Mouse (Mus musculus): ENCODE data around the gene BC049715.

BC049715 gene

DNA sequence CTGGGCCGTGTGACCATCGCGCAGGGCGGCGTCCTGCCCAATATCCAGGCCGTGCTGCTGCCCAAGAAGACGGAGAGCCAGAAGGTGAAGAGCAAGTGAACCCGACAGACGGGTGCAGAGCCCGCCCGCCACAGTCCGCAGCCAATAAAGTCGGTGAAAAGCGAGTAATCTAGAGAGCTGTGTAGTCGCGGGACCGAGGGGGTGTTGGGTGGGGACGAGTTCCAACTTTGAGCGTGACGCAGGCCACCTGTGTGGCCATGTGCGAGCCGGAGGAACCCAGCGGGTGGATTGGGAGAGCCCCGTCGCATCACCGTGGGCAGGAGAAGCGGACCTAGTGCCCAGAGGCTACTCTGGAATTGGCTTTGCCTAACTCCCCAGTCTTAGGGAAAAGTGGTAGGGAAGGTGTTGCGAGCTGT, 18.8 kb upstream of the BC049715 start:
- peak in 1 of 2 experiments; percentile 40 for DNase-seq

DNA sequence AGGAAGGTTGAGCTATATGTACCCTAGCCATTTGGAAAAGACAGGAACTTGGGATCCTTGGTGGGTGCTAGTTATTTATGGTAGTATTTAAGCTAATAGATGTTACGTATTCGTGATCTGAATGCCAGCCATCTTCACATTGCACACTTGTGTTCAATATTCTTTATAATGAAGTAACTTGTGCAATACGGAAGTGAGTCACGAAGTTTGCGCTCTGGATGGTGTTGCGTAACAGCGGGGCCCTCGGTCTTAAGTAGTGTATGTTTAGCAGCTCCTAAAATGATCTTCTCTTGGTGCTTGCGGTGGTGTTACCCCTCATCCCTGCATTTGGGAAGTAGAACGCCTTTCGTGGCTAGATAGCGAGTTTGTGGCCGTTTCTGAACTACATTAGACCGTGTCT, 18.3 kb upstream of the BC049715 start:
- no peak for DNase-seq

DNA sequence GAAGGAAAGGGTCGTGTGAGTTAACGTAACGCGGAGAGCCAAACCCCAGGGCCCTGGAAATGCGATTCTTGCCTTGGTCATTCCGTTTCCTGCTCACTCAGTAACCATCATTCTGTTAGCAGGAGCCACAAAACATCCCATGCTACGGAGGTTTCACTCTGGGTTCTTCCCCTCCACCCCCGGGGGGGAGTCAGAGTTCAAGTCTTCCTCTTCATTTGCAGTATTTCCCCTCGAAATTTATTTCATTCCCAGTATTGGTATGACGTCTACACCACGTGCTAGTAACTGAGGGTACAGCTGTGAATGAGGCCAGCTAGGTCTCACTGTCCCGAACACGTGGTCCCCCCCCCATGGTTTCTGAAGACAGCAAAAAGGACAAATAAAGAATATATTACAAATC, 17.8 kb upstream of the BC049715 start:
- DNase-seq, result no peak

DNA sequence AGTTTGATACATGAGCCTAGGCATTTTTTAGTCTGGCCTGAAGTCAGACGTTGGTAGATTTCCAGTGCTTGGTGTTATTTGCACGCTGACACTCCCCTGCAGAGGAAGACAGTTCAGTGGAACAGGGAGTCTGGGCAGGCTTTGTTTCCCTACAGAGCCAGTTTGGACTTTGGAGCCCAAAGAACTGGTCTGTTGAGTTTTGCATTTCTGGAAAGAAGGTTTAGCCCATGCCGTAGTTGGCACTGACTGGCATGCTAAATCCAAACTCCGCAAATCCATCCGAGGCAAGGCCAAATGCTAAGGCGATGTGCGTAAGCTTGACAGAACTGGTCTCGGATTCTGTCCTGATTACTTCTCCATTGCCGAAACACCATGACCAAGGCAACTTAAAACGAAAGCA, 16.2 kb upstream of the BC049715 start:
- no peak for DNase-seq

DNA sequence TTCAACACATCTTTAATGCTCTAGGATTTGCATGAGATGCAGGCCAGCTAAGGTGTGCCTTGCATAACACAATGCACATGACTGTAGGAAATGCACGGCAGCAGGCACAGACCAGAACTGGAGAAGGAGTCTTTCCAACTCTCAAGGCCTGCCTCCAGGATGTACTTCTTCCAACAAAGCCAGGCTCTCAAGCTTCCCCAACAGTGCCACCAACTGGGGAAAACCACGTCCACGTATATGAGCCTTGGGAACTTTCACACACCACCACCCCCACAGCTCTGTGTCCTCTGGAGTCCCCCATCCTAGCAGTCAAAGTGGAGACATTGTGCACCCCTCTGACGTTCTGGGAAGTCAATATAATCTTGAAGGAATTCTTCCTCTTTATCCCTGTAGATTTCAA, 14.3 kb upstream of the BC049715 start:
- DNase-seq, result no peak

DNA sequence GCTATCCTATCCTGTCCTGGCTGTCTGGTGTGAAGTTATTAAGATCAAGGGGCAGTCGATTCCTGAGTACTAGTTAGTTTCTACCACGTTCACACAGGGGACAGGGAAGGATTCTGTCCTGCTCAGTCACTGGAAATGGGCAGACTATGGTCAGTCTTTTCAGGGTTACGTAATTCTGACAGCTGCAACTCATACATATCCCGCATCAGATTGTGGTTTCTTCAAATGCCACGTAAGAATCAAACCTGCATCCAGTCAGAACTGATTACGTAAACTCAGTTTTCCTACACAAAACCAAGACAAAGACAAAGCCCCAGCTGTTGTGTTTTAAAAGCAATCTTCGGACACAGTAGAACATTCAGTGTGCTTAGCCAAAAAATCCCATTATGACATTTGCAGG, 12.0 kb upstream of the BC049715 start:
- DNase-seq, result no peak

DNA sequence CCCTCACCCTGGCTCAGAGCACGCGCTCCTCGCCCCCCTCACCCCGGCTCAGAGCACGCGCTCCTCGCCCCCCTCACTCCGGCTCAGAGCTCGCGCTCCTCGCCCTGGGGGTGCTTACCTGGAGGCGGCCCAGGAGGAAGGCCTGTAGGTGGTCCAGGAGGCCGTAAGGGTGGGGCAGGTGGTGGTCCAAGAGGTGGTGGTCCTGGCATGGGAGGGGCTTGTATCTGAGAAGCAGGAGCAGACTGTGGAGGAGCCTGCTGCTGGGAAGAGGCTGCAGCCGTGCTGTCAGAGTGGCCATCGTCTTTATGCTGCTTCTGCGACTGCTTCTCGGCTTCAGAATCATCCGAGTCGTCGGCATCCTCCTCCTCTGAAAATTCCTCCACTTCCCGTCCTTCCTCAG, 10.6 kb upstream of the BC049715 start:
- DNase-seq, result no peak

DNA sequence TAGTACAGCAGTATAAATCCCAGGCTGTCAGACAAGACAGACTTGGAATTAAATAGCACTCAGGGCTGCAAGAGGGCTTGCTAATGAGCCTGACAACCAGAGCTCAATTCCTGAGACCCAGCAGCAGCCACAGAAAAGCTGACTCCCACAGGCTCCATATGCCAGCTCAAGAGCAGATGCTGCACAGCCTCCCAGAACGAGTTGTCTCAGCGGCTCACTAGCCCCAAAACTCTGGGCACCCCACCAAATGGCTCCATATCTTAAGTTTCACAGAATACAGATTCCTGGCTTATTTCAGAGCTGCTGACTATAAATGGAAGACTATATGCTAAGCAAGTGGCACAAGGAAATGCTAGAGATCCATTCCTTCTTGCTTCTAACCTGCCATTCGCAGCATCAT, 9.9 kb upstream of the BC049715 start:
- no peak for DNase-seq

DNA sequence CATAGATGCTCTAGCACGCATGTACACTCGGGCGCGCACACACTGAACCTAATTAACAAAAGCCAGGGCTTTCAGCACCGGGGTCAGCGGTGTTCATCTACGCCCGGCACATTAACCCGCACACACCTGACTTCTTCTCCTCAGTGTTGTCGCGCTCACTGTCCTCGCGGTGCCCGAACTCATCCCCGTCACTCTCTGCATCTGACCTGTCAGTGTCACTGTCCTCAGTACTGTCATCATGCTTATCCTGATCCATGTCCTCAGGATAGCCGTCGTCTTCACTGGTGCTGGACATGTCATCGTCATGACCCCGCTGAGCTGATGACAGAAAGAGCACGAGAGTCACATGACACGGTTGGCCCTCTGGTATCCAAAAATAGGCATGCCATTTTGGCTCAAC, 7.0 kb upstream of the BC049715 start:
- DNase-seq, result no peak

DNA sequence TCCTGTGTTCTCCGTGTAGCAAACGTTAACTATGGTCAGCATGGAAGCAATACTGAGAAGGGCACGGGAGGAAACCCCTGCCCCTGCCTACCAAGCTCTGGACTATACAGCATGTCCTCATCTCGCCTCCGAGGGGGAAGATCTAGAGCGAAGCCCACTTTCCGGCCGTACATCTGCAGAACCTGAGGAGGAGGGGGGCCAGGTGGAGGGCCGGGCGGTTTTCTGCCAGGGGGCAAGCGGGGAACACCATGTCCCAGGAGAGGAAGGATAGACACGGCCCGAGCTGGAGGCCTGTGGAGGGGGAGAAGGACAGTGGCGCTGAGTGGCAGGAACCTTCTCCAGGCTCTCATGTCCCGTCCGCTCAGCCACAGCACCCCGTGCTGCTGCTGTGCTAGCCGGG, 6.3 kb upstream of the BC049715 start:
- DNase-seq, result no peak

DNA sequence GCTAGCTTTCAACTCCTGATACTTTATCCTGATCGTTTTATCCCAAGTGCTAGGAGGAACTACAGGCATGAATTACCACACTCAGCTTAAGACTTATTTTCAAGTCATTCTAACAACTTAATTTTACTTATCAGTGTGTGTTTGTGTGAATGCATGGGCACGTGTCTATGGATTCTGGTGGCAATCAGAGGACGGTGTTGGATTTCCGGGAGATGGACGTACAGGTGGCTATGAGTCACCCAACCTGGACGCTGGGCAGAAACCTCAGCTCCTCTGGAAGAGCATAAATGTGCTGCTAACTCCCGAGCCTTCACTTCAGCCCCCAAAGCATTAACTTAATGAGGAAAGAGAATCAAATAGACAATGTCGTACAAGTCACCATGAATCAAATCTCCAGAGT, 2.4 kb upstream of the BC049715 start:
- DNase-seq, result no peak

DNA sequence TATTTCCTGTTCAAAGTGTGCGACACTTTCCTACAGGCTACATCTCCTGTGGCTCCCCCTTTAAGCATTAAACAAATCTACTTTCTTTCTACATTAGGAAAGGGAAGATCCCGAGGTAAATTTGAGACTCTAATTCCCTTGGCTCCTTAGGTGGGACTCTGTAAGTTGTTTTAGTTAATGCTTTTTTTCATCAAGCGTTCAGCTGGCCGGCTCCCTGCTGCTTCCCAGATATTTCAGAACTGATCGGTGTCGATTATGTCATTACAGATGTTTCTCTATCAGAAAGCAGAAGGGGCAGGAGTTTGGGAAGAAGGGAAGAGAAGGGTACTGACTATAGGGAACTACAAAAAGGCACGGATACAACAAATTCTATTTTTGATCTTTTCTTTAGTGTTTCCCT, 310 bp upstream of the BC049715 start:
- no peak for DNase-seq

DNA sequence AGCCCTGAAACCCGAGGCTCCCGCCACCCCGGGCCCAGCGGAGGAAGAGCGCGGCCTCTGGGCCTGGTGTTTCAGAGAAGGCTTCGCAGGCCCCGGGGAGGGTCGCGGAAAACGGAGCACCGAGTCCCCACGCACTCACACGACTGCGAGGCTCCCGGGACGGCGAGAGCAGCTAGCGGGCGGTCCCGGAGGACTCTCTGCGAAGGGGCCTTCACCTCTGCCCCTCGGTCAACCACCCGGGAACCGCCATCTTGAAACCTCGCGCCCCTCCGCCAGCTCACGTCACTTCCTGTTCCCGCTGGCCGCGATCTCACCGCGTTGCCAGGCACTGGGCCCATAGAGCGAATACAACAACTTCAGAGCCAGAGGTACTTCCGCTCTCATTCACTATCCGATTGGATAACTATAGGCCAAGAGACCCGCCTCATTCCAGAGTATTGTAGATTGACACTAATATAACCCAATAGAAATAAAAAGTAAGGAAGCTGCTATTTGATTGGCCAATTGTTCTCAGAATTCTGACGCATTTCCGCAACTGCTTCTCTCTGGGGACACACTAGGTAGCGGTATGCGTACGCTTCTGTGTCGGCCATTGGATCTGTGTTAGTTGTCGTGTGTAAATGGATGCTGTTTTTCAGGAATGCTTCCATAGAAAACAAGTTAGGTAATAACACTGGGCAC, 595 bp downstream of the BC049715 start, which contains the start of gene Wbp11:
Gene Wbp11 (minus strand): TSS at position 353 of the 681 bp plus-strand sequence.
- DNase-seq, result peak; percentile 95 to 97

DNA sequence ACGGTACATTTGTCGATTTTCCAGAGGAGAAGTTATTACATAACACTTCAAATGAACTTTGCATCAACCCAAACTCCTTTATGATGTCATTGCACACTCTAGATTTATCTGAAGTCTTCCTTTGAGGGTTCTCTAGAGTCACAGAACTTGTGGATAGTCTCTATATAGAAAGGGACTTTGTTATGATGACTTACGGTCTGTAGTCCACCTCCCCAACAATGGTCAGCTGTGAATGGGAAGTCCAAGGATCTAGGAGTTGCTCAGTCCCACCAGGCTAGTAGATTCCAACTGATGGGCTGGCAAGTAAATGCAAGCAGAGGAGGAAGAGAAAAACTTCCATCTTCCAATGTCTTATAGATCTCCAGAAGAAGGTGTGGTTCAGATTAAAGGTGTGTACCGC, 1.3 kb downstream of the BC049715 start:
- DNase-seq, result peak in 1 of 2 experiments; percentile 16

DNA sequence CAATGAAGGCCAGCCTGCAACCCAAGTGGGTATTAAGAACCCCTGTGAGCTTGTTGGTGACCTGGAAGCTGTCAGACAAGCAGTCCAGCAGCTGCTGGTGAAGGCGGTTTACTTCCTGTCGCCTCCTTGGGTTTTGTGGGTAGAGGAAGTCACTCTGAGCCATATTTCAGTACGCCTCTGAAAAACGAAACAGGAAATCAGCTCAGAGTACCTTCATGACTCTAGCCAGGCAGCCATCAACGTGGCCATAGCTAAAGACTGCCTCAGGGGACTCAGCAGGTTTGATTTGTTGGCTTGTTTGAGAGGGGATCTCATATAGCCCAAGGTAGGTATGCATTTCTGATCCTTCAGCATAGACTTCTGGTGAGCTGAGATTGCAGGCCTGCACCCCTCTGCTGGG, 4.3 kb downstream of the BC049715 start:
- no peak for DNase-seq

DNA sequence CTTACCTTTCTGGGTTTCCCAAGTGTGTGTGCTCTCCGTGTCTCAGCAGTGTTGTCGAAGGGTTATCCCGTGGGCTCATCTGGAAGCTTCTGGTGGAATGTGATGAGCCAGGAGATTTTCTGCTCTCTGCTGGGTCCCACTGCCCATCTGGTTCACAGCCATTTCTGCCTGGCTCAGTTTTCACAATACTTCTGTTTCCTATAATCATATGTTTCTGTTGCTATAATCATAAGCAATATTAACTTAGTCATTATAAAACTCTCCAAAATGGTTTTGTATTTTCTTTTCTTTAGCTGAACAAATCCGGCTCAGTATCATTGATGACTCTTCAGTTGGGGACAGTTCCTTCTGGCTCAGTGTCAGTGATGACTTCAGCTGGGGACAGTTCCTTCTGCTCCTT, 7.9 kb downstream of the BC049715 start, which contains the start of gene Smco3:
Gene Smco3 (minus strand): TSS at position 101 of the 400 bp plus-strand sequence.
- no peak for DNase-seq

DNA sequence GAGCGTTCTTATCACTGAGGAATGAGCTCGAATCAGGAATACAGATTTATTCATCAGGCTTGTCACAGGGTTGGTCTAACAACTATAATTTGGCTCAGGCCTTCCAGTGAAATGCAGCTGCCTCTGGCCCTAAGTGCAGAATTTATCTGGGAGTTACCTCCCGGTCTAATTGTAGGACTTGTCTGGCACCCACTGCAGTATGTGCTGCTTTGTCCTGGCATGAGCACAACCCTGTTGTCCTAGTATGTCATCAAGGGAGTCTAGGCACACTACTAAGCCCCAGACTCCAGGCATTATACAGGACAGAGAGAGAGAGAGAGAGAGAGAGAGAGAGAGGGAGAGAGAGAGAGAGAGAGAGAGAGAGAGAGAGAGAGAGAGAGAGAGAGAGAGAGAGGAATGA, 9.9 kb downstream of the BC049715 start:
- no peak for DNase-seq

DNA sequence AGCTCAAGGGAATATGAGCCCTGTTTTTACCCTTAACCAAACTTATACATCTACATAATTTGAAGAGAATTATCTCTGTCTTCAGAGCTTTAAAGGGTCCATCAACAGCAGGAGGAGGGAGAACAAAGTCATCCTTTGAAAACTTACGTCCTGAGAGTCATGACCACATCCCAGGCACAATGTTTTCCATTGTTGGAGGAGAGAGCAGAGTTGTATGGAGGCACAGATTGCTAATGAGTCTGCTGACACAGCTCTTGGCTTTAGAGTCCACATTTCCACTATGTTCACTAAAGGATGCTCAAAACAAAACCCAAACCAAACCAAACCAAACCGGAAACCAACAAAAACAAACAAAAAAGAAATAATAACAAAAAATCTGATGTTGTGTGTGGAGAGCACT, 17.5 kb downstream of the BC049715 start:
- no peak for DNase-seq

DNA sequence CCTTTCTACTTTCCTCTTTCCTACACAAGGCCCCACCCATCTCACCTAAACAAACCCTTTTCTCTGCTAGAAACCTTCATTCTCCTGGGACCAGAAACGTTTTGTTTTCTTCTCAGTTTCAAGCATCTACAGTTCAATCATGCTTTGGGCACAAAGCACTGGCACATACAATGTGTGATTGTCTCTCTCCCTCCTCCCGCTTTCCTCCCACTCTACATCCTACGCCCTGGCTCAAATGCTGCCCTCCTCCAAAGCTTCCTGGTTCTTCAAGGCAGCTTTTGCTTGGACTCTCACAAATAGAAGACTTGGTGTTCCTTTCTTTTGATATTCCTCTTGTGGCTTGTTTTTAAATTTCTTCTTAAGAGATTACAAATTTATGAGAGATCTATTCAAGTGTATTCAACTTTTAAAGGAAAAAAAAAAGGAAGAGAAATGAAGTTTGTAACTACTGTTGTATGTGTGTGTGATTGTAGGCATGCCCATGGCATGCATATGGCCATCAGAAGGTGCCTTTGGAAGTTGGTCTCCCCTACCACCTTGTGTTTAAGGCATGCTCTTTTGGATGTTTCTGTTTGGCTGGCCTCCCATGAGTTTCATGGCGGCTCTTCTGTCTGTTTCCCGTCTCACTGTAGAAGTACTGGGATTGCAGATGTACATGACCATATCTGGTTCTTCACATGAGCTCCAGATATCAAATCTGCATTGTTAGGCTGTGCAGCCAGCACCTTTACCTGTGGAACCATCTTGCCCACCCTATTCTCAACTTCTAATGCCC, 18.5 kb downstream of the BC049715 start:
- no peak for DNase-seq

DNA sequence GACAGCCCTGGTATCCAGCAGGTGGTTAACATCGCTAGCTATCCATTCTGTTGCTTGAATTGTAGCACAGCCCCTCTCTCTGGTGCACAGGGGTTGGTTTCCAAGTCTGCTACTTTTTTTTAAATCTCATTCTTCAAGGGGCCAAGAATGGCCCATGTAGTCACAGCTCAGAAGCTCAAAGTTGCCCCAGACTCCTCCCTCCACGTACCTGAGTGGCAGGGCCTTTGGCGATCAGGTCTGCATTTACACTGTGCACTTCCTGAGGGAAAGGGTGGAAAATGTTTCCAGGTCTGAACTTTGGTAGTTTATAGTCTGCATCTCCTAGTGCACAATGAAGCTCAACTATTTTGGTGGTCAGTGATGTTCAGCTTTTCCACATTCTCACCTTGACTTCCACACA, 19.8 kb downstream of the BC049715 start:
- DNase-seq, result no peak

DNA sequence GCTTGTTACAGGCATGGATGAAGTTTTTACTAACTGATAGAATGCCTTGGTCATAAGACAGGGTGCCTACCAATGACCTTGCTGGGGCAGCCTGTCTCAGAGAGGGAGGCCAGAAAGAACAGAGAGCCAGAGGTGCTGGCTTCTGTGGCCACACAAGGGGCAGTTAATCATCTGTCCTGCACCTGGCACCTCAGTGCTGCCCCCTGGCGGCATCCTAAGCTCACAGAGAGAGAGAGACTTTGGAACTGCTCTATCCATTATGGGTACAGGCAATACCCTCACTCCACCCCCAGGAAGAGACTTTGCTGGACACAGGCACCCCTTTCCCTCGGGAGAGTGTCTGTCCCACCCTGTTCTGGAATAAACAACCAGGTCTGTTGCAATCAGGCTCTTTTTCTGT, 20.4 kb downstream of the BC049715 start:
- DNase-seq, result peak; percentile 22 to 37

DNA sequence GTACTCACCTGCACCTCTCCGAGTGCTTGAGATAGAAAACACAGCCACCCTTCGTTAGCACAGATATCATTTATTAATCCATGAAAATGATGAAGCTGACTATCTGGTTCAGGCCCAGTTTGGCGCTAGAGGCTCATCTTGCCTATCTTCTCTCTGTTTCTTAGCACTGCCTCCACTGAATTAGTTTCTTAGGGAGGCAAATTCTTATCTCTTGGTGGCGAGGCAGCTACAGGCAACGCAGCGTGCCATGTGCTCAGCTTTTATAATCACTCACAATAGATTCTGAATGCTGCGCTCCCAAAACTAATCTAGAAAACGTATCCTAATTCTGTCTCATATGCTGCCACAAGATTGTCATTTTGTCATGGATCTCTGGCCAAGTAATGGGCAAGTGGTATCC, 21.0 kb downstream of the BC049715 start:
- no peak for DNase-seq

DNA sequence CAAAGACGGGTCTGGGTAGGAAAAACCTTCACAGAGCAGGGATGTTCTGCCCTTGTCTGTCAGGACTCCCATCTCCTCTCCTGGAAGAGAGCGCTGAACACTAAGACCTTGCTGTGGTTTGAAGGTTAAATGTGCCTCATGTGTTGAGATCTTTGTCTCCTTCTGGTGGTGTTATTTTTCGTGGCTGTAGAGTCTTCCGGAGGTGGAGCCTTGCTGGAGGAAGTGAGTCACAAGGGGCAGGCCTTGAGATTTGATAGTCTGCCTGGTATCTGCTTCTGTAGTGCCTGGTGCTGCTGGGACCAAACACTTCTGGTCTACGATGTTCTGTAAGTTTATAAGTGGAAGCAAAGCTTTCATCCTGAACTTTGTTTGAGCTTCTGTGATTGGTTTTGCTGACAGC, 21.5 kb downstream of the BC049715 start:
- no peak for DNase-seq

DNA sequence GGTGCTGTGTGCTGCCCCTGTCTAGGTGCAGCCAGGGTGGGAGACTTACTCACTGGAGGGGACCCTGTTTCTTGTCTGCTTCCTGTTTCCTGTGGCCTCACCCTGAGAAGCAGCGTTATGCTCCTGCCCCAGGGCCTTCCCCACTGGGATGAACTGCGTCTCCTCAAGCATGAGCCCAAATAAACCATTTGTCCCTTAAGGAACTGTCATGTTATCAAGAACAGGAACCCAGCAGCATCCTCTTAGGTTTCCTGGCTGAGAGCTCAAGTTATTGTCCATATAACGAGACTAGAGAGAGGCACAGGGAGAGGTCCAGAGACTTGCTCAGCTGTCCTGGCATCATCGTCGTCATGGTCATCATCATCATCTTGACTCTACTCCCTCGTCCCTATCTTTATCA, 22.8 kb downstream of the BC049715 start:
- DNase-seq, result no peak

DNA sequence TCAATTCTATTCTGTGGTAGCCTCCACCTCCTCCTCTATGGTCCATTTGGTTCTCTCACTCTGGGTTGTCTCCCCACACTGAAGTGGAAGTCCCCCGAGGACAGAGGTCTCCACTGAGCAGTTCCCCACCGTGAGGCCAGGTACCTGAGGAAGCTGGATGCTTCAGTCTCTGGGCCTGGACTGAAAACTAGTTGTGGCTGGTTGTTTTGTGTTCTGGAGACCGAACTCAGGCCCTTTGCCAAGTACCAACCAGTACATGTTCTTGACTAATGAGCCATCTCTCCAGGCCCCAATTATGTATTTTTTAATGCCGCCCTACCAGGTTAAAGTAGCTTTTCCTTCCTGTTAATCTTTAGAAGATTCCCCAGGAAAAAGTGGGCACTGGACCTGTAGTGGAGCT, 24.9 kb downstream of the BC049715 start:
- no peak for DNase-seq
